Mouse (Mus musculus) spleen, adult 10 weeks (tissue): ENCODE results near the gene Gm10057. TPM values are rescaled to one million over a fixed set of nuclear protein-coding genes. Genes with fewer than 3 reads are reported as not detected.

Experiments
- polyA plus RNA-seq: library from polyadenylated mRNA; stranded (reverse); fragments of 350-450 nt; fragmentation: Illumina TruSeq; extraction: RNeasy Lipid Tissue Mini Kit (QIAGEN cat#74804); gene quantifications from one replicate; pipeline ENCODE4 v1.2.3, GENCODE M21; 2015; ENCODE audit warnings: low replicate concordance; ENCODE audit not compliant: insufficient read depth

Gene Gm10057
- polyA plus RNA-seq: not detected

DNA sequence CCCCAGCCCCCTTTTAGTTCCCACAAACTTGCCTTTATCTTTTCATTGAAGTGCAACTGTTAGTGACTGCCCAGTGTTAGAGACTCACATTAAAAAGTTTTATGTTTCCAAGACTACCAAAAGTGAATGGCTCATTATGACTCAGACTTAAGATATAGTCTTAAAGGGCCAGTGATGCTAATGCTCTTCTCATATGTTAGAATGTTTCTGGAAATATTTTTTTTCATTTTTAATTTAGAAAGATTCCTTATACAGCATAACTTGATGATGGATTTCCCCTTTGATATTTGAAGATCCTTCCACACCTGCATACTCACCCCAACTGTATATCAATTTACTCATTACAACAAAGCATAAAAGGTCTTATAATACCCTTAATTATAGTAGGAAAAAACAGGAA, at the start of gene Gm10057:
Gm10057 (minus strand) TSS at position 101 of the 400 bp plus-strand sequence.

DNA sequence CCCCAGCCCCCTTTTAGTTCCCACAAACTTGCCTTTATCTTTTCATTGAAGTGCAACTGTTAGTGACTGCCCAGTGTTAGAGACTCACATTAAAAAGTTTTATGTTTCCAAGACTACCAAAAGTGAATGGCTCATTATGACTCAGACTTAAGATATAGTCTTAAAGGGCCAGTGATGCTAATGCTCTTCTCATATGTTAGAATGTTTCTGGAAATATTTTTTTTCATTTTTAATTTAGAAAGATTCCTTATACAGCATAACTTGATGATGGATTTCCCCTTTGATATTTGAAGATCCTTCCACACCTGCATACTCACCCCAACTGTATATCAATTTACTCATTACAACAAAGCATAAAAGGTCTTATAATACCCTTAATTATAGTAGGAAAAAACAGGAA, 21.1 kb downstream of the Gm10057 start, which contains the start of gene 4921511M17Rik:
4921511M17Rik (minus strand) TSS at position 101 of the 400 bp plus-strand sequence.

DNA sequence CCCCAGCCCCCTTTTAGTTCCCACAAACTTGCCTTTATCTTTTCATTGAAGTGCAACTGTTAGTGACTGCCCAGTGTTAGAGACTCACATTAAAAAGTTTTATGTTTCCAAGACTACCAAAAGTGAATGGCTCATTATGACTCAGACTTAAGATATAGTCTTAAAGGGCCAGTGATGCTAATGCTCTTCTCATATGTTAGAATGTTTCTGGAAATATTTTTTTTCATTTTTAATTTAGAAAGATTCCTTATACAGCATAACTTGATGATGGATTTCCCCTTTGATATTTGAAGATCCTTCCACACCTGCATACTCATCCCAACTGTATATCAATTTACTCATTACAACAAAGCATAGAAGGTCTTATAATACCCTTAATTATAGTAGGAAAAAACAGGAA, 42.3 kb downstream of the Gm10057 start, which contains the start of gene Samt1:
Samt1 (minus strand) TSS at position 101 of the 400 bp plus-strand sequence.

Other genes with a start within 250 kb of the Gm10057 start
- 3.5 TPM for gene Spin2c, start 222.8 kb downstream of the Gm10057 start, polyA plus RNA-seq
- not detected for gene Samt1, start 42.4 kb downstream of the Gm10057 start, polyA plus RNA-seq
- not detected for gene 4921511M17Rik, start 21.2 kb downstream of the Gm10057 start, polyA plus RNA-seq
- gene Gm15140, start 65.6 kb upstream of the Gm10057 start, polyA plus RNA-seq: not detected